26 mouse cellular contexts compared by ENCODE assay signal in genomic region chr2:128438897-128439296, GRCm38 (mm10).
DNase-seq lines count a peak whose midpoint lies in the region; ATAC-seq and TF ChIP-seq lines count a peak whose summit lies in the region.
"Had no signal": no experiment of that assay in that cellular context is flagged by ENCODE, and none has a peak within 500 bp of the region (broad histone marks: within the 10 kb centered on the region; RNA-seq: fewer than 3 reads in every experiment).

No protein-coding gene starts in this region.

- no peak overlapping the region for H3K9ac ChIP-seq in lung, postnatal 0 days (replicated peaks; ENCODE audit: low read depth)
- H3K9ac ChIP-seq: embryonic facial prominence, embryonic 12.5 days; embryonic facial prominence, embryonic 15.5 days; forebrain, postnatal 0 days; heart, embryonic 13.5 days; hindbrain, embryonic 14.5 days had no signal

- no peak for TF ChIP-seq EP300 in lung, postnatal 0 days (IDR thresholded peaks at IDR 0.05)

- H3K4me2 ChIP-seq in lung, postnatal 0 days (replicated peaks; ENCODE audit: low read depth, low read length), result no peak overlapping the region
- H3K4me2 ChIP-seq: embryonic facial prominence, embryonic 12.5 days; embryonic facial prominence, embryonic 15.5 days; heart, embryonic 13.5 days; hindbrain, embryonic 14.5 days had no signal

- H3K27ac ChIP-seq in lung, postnatal 0 days (ENCODE audit: low read length), result 0 out of 2 replicates have a peak overlapping the region, but pooled peaks have one; percentile 32
- H3K27ac ChIP-seq: embryonic facial prominence, embryonic 12.5 days; embryonic facial prominence, embryonic 15.5 days; gastrocnemius, adult 2 months; heart, embryonic 10.5 days; heart, embryonic 13.5 days; hindbrain, embryonic 14.5 days; hindbrain, postnatal 0 days had no signal

- 50% methylated on average over 2 of the region's 2 CpGs for WGBS in lung, postnatal 0 days

- no peak for DNase-seq in lung, postnatal 0 days (ENCODE audit: low spot score)
- DNase-seq in lung, postnatal 25 days (ENCODE audit: low spot score), result no peak
- DNase-seq in adrenal gland, adult 18-20 months (ENCODE audit: low spot score in 2 of 2), result no peak
- DNase-seq in heart, adult 9 months (ENCODE audit: low spot score in 2 of 2), result no peak
- DNase-seq: adrenal gland, adult 8-10 months; adrenal gland, postnatal 36 days; cerebellum, adult 11 months; cerebellum, adult 2 months; cerebellum, adult 9-11 months; cerebellum, postnatal 25 days; forebrain, postnatal 0 days; gastrocnemius, adult 2 months; gastrocnemius, postnatal 14 days; heart, adult 18-20 months; heart, postnatal 14 days; heart, postnatal 4 days had no signal

- no peaks in the 10 kb centered on the region for H3K4me1 ChIP-seq in lung, postnatal 0 days (ENCODE audit: insufficient read depth, low read depth, low read length)

- H3K36me3 ChIP-seq in lung, postnatal 0 days (ENCODE audit: insufficient read depth, low read length), result no peaks in the 10 kb centered on the region
- H3K36me3 ChIP-seq: embryonic facial prominence, embryonic 12.5 days; embryonic facial prominence, embryonic 15.5 days; heart, embryonic 10.5 days; heart, embryonic 13.5 days had no signal

- no peaks in the 10 kb centered on the region for H3K9me3 ChIP-seq in lung, postnatal 0 days (ENCODE audit: low read length)
- H3K9me3 ChIP-seq: embryonic facial prominence, embryonic 12.5 days; embryonic facial prominence, embryonic 15.5 days; heart, embryonic 10.5 days had no signal

- no peak overlapping the region for H3K4me3 ChIP-seq in lung, postnatal 0 days (ENCODE audit: low read depth, low read length)
- H3K4me3 ChIP-seq: embryonic facial prominence, embryonic 12.5 days; embryonic facial prominence, embryonic 15.5 days; gastrocnemius, adult 2 months; heart, embryonic 10.5 days; heart, embryonic 13.5 days had no signal

- TF ChIP-seq CTCF in lung, postnatal 0 days (IDR thresholded peaks at IDR 0.05), result no peak

- ATAC-seq in lung, postnatal 0 days, result no peak
- ATAC-seq in granulocyte monocyte progenitor cell, adult 5-6 weeks (replicated peaks; ENCODE audit: poor library complexity, severe bottlenecking), result peak; percentile 73
- ATAC-seq in megakaryocyte progenitor cell, adult 5-6 weeks (replicated peaks; ENCODE audit: poor library complexity), result peak; percentile 39; the same call in 1 of the 2 replicates
- ATAC-seq: CD4-positive, CD25-positive, alpha-beta regulatory T cell, adult 4 months; forebrain, embryonic 14.5 days; forebrain, postnatal 0 days had no signal

- H3K27me3 ChIP-seq in lung, postnatal 0 days (replicated peaks; ENCODE audit: insufficient read depth, low read length), result no peaks in the 10 kb centered on the region
- H3K27me3 ChIP-seq: embryonic facial prominence, embryonic 12.5 days; embryonic facial prominence, embryonic 15.5 days; heart, embryonic 13.5 days had no signal
